Mouse (Mus musculus) embryonic facial prominence, embryonic 10.5 days (tissue): ENCODE measurements around the gene Arhgef28. TPM values are rescaled to one million over a fixed set of nuclear protein-coding genes. Genes with fewer than 3 reads are reported as not detected.
"Not testable (repeated sequence)": the region's sequence is repeated elsewhere in the genome, so short reads cannot be mapped to it uniquely, and the experiment has no call there.

Experiments
- DNase-seq: peaks from one replicate; pipeline ENCODE4 v3.0.0-alpha.2; 2017; ENCODE audit warnings: low spot score
- H3K27ac ChIP-seq: fragments of 300-500 bp; sonication (generic); replicated peaks from 2 replicates; pipeline ENCODE4 v1.5.1; 2016; ENCODE audit warnings: mild to moderate bottlenecking
- H3K27me3 ChIP-seq: fragments of 300-500 bp; sonication (generic); replicated peaks from 2 replicates; pipeline ENCODE4 v1.6.1; 2016; ENCODE audit warnings: low read depth, mild to moderate bottlenecking; ENCODE audit not compliant: poor library complexity, severe bottlenecking
- H3K36me3 ChIP-seq: fragments of 300-500 bp; sonication (generic); replicated peaks from 2 replicates; pipeline ENCODE4 v1.6.1; 2016; ENCODE audit warnings: mild to moderate bottlenecking, moderate library complexity
- H3K4me1 ChIP-seq: fragments of 300-500 bp; sonication (generic); 2 replicates; pipeline ENCODE4 v1.6.1; 2016
- H3K4me3 ChIP-seq: fragments of 300-500 bp; sonication (generic); 2 replicates; pipeline ENCODE4 v1.5.1; 2016; ENCODE audit warnings: mild to moderate bottlenecking, moderate library complexity
- H3K9me3 ChIP-seq: fragments of 300-500 bp; sonication (generic); 2 replicates; pipeline ENCODE4 v1.6.1; 2016; ENCODE audit warnings: mild to moderate bottlenecking
- WGBS: fragments of 180-500 bp; shearing (Covaris S2); methylation state at CpG from one replicate; pipeline ENCODE4 v1.1.7; 2016; 5-methylcytosine and 5-hydroxymethylcytosine counted together
- polyA plus RNA-seq: library from polyadenylated mRNA; unstranded; fragments of >200 nt; fragmentation: Nextera tagmentation; extraction: Ambion mirVana; gene quantifications from 2 replicates; pipeline ENCODE4 v1.2.1, GENCODE M21; 2016

The Arhgef28 gene
- polyA plus RNA-seq, 1 experiment from 2014 or later = 9.6 TPM

DNA sequence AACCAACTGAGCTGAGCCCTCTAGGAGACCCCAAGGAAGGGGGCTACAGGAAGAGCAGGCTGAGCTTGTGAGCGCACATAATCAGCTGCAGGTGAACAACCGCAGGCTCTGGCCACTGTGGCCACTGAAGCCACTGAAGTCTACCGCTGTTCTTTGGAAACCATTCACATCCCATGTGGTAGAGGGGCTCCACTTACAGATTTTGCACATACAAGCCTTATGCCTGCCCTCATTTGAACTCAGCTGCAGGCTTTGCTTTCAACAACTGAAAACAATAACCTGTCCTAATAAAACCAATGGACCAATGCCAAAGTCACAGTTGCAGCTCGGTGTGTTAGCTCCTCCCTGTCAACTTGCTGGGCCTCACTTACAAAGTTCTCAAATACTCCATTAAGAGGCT, 126.6 kb downstream of the Arhgef28 start:
- Histone ChIP-seq H3K4me1 (peaks cover 11% of the 10 kb centered on the region; the same call in 1 of the 2 replicates), H3K27ac (no peak overlapping the region), H3K27me3 (no peaks in the 10 kb centered on the region), H3K4me3 (no peak overlapping the region), H3K9me3 (no peaks in the 10 kb centered on the region), H3K36me3 (no peaks in the 10 kb centered on the region)
- 79% methylated on average over 4 of the region's 4 CpGs for WGBS
- no peak for DNase-seq

DNA sequence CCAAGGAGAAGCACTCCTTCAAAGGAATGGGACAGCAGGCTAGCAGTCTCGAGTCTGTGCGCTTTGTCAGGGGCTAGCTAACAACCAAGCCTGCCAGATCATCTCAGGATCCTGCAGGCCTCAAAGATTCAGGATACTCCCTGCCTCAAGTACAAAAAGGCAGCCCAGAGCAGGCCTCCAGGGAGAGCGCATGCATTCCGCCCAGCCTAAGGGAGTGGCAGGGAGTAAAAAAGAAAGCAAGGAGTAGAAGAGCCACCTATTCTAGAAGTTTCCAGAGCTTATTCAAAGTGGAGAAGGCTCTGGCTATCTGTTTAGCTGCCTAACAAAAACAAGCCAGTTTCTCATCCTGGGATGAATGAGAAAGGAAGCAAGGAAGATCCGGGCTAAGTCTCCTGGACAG, 128.0 kb downstream of the Arhgef28 start:
- Histone ChIP-seq H3K9me3 (no peaks in the 10 kb centered on the region), H3K27ac (no peak overlapping the region)

DNA sequence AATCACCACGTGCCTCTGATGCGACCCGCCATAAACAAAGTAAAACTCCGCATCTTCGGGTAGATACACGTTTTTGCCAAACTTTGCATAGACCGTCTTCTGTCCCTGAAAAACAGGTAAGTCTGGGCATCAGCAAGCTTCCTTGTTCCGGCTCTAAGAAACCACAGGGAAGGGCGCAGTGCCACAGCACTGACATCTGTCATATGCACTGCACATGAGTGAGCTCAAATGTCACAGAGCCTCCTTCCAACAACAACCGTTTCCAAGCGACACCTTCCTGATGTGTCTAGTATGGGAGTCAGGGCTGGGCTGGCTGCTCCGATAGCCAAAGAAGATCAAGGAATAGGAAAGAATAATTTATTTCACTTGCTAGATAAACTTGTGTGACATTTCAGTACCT, 129.0 kb downstream of the Arhgef28 start:
- Histone ChIP-seq H3K4me1 (peaks cover 17% of the 10 kb centered on the region), H3K4me3 (no peak overlapping the region), H3K27me3 (no peaks in the 10 kb centered on the region), H3K27ac (no peak overlapping the region), H3K36me3 (no peaks in the 10 kb centered on the region), H3K9me3 (no peaks in the 10 kb centered on the region)
- 89% methylated on average over 12 of the region's 12 CpGs for WGBS
- DNase-seq = no peak

More for the DNA sequence above, 128.0 kb downstream of the Arhgef28 start:
- Histone ChIP-seq H3K4me3 (no peak overlapping the region), H3K27me3 (no peaks in the 10 kb centered on the region), H3K4me1 (peaks cover 15% of the 10 kb centered on the region), H3K36me3 (no peaks in the 10 kb centered on the region)
- WGBS = 82% methylated on average over 5 of the region's 5 CpGs
- no peak for DNase-seq

DNA sequence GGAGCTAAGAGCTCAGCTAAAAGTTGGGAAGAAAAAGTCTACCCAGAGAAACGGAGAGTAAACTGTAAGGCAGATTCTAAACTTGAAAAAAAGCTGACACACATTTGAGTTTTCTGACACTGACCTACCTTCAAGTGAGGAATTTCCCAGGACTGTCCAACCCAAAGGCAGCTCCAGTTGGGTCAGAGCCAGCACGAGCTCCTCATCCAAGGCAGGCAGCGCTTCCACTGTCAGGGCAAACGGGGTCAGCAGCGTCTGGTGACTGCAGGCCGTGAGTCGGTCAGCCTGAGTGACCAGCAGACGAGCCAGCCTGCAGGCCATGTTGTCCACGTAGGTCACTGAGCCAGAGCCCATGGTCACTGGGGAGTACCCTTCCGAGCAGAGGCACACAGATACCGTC, 131.4 kb downstream of the Arhgef28 start:
- H3K27ac ChIP-seq = no peak overlapping the region

DNA sequence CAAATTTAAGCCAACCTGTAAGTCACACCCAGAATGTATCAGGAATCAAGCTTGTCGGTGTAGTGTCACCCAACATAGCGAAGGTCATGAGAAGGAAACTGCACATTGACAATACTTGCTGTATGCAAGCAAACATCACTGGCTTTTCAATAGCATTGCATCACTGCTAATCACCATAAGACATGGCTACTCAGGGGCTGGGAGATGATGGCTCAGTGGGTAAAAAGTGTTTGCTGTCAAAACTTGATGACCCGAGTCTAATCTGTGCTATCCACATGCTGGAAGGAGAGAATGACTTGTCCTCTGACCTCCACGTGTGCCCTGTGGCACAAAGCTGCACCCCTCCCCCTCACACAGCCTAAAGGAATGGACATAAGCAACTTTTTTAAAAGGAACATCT, 133.0 kb downstream of the Arhgef28 start:
- Histone ChIP-seq H3K27me3 (no peaks in the 10 kb centered on the region), H3K4me1 (peaks cover 12% of the 10 kb centered on the region), H3K4me3 (no peak overlapping the region), H3K27ac (no peak overlapping the region), H3K9me3 (no peaks in the 10 kb centered on the region), H3K36me3 (no peaks in the 10 kb centered on the region)
- no peak for DNase-seq
- WGBS = 71% methylated on average over 4 of the region's 4 CpGs

More for the DNA sequence above, 131.4 kb downstream of the Arhgef28 start:
- H3K4me1 ChIP-seq = peaks cover 16% of the 10 kb centered on the region
- H3K4me3 ChIP-seq = no peak overlapping the region
- 50% methylated on average over 11 of the region's 11 CpGs for whole genome bisulfite sequencing
- DNase-seq = no peak
- H3K36me3 ChIP-seq = no peaks in the 10 kb centered on the region
- H3K27me3 ChIP-seq = no peaks in the 10 kb centered on the region
- no peaks in the 10 kb centered on the region for H3K9me3 ChIP-seq

DNA sequence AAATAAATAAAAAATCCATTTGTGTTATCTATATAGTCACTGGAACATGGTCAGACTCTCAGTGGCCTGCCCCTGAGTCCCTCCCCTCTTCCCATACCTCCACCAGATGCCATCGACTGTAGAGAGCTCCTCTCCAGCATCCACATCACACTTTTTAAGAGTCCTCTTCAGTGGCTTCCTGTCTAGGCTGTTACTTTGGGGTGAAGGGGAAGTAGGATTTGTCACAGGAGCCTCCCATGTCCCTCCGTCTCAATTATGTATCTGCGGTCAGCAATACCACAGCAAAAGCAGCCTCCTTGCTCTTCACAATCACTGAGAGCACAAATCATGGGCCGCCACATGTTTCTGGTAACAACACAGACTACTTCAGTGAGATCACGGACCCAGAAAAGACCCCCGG, 135.8 kb downstream of the Arhgef28 start:
- Histone ChIP-seq H3K36me3 (no peaks in the 10 kb centered on the region), H3K4me3 (no peak overlapping the region), H3K4me1 (peaks cover 15% of the 10 kb centered on the region), H3K27me3 (no peaks in the 10 kb centered on the region), H3K27ac (no peak overlapping the region), H3K9me3 (no peaks in the 10 kb centered on the region)
- no peak for DNase-seq
- WGBS = 93% methylated on average over 6 of the region's 6 CpGs

DNA sequence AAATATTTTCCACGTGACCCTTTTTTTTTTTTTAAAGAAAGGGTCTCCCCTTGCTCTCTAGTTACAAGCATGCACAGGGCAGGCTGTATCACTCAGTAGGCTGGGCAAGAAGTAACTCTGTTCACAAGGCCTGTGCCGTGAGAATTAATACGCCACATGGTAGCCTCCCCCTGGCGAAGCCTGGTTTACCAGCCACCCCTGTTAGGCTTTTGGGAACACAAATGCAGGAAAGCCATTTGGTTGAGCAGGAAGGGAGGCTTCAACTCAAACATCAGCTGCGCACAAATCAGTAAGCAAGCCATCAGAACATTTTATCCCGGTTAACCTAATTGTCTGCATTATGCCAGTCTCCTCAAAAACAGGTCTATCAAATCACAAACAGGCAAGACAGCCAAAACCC, 136.6 kb downstream of the Arhgef28 start:
- no peak for DNase-seq
- Histone ChIP-seq H3K9me3 (no peaks in the 10 kb centered on the region), H3K27ac (no peak overlapping the region), H3K36me3 (no peaks in the 10 kb centered on the region), H3K27me3 (no peaks in the 10 kb centered on the region), H3K4me1 (peaks cover 9% of the 10 kb centered on the region), H3K4me3 (no peak overlapping the region)
- 93% methylated on average over 6 of the region's 6 CpGs for WGBS

DNA sequence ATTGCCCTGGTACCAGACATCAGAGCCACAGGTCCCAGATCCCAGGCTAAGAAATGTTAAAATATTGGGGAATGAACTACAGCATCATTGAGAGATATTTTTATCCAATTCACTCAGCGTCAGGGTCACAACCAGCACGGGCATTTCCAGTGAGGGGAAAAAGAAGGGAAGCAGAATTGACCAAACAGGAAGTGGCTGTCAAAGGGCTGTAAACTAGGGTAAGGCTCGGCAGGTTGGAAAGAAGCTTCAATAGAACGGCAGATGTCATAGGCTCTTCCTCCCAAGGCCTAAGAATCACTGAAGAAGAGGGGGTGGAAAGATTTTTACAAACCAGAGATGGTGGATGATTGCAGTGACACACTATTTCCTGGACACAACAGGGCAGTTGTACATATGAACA, 143.4 kb downstream of the Arhgef28 start:
- 68% methylated on average over 4 of the region's 4 CpGs for WGBS
- Histone ChIP-seq H3K27me3 (no peaks in the 10 kb centered on the region), H3K4me1 (peaks cover 14% of the 10 kb centered on the region), H3K36me3 (no peaks in the 10 kb centered on the region), H3K4me3 (no peak overlapping the region), H3K27ac (no peak overlapping the region), H3K9me3 (peaks cover 5% of the 10 kb centered on the region; the same call in 1 of the 2 replicates)
- no peak for DNase-seq

DNA sequence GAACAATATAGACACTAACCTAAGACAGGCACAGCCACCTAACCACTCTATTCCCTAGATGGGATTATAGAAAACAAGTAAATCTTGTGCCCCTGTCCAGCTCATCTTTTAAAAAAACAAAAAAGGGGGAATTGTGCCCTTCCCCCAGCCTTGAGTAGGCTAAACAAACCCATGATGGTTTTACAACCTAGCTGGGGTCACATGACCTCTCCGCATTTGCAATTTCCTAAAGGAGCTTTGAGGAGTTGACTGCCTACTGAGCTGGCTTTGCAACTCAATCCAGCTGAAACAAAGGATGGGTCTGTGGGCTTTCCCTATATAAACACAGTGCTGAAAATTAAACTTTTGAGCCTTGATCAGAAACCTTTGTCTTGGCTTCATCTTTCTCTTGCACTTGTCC, 146.1 kb downstream of the Arhgef28 start:
- H3K27ac ChIP-seq, H3K36me3 ChIP-seq, H3K9me3 ChIP-seq, H3K4me3 ChIP-seq, DNase-seq, H3K27me3 ChIP-seq: not testable (repeated sequence)
- 81% methylated on average over 1 of the region's 1 CpGs for WGBS
- H3K4me1 ChIP-seq = peaks cover 20% of the 10 kb centered on the region

DNA sequence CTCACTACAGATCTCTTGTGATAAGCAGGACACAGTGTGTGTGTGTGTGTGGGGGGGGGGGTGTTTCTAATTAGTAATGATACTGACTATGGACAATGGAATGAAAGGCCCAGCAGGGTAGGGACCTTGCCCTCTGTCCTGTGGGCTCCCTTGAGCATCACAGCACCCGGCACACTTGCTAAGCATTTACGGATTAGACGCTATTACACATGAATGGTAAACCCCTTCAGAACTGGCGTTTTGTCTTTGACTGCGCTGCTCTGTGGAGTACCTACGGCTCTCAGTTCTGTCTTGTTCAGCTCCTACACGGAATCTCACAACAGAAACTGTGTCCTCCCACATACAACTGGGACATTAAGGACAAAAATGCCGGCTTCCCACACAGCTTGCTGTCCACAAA, 151.0 kb downstream of the Arhgef28 start:
- Histone ChIP-seq H3K36me3 (peaks cover 8% of the 10 kb centered on the region; the same call in 1 of the 2 replicates), H3K4me3 (no peak overlapping the region), H3K9me3 (peaks cover 12% of the 10 kb centered on the region; the same call in 1 of the 2 replicates), H3K4me1 (peaks cover 12% of the 10 kb centered on the region; the same call in 1 of the 2 replicates), H3K27me3 (no peaks in the 10 kb centered on the region), H3K27ac (no peak overlapping the region)
- WGBS = 77% methylated on average over 8 of the region's 8 CpGs
- no peak for DNase-seq

DNA sequence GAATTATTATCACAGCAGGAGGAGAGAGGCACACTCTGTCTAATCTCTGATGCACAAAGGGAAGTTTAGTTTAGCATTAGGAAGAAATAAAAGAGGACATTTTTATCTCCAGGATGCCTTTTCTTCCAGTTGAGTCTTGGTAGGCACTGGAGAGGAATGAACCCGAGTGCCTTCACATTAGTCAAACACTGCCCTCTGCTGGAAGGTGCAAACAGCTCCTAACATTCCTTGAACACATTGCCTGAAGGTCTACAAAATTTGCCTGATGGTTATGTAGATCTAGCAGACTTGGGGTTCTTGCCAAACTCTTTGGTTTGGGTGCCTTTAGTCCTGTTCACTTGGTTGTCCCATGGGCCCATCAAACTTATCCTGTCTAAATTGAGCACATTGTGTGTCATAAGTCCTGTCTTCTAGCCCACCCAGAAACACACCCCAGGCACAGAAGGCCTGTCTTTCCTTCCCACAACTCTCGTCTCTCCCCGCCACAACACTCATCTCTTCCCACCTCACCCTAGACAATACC, 165.6 kb downstream of the Arhgef28 start:
- Histone ChIP-seq H3K36me3 (no peaks in the 10 kb centered on the region), H3K27ac (no peak overlapping the region), H3K4me1 (no peaks in the 10 kb centered on the region), H3K27me3 (no peaks in the 10 kb centered on the region), H3K4me3 (no peak overlapping the region), H3K9me3 (no peaks in the 10 kb centered on the region)
- WGBS = 75% methylated on average over 3 of the region's 3 CpGs
- DNase-seq = no peak

DNA sequence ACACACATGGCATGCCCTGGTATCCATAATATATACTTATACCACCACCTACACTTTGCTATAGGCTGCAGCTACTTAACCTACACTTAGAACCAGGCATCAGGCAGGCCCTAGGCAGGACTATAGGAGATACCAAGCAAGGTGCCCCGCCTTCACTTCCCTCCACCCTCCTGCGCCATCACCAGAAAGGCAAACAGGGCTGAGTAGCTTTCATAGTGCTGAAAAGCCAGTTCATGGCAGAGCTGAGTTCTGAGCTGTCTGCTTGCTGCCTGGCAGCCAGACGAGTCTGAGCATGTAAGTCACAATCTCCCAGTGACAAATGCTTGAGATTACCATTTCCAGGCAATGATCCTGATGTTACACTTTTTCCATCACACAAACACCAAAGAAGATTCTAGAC, 167.5 kb downstream of the Arhgef28 start:
- H3K9me3 ChIP-seq = no peaks in the 10 kb centered on the region
- H3K4me3 ChIP-seq = no peak overlapping the region
- H3K27ac ChIP-seq = no peak overlapping the region
- 81% methylated on average over 3 of the region's 3 CpGs for WGBS
- no peaks in the 10 kb centered on the region for H3K4me1 ChIP-seq
- H3K27me3 ChIP-seq = no peaks in the 10 kb centered on the region
- no peak for DNase-seq
- H3K36me3 ChIP-seq = no peaks in the 10 kb centered on the region

DNA sequence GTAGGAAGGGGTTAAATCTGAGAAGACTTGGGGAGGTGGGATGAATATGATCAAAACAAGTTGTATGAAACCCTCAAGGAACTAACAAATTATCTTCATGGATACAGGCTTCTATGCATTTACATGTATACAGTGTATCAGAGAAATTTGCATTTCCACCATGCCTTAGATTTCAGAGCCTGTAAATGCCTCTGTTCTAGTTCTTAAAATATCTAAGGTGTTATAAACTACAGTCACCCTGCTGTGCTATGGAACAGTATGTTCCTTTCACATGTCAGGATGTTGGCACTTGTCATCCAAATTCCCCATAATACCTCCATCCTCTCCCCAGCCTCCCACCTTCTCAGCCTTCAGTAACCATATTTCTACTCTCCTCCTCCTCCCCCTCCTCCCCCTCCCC, 168.5 kb downstream of the Arhgef28 start:
- no peak for DNase-seq

DNA sequence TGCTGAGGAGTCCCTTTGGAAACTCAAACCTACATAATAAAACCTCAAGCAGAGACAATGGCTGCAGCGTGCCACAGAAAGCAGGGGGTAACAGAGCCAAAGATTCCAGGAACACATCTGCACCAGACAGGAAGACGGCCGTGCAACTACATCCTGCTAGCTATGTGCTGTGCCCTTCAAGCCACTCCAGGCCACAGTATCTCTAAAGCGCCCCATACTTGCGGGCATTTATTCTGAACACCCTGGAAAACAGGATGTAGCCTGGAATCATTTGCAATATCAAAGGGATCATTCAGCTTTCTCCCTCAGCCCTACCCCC, 174.6 kb downstream of the Arhgef28 start:
- DNase-seq = no peak
- Histone ChIP-seq H3K27me3 (peaks cover 6% of the 10 kb centered on the region; the same call in 1 of the 2 replicates), H3K9me3 (no peaks in the 10 kb centered on the region), H3K36me3 (no peaks in the 10 kb centered on the region), H3K4me1 (peaks cover 23% of the 10 kb centered on the region), H3K4me3 (peak overlapping the region; percentile 48), H3K27ac (peak overlapping the region; percentile 76)
- WGBS = 26% methylated on average over 5 of the region's 5 CpGs

More for the DNA sequence above, 168.5 kb downstream of the Arhgef28 start:
- Histone ChIP-seq H3K4me1 (no peaks in the 10 kb centered on the region), H3K4me3 (no peak overlapping the region), H3K9me3 (no peaks in the 10 kb centered on the region), H3K36me3 (no peaks in the 10 kb centered on the region), H3K27ac (no peak overlapping the region), H3K27me3 (peaks cover 6% of the 10 kb centered on the region; the same call in 1 of the 2 replicates)
